Mouse (Mus musculus): ENCODE measurements around the gene Fat3. TPM values are rescaled to one million over a fixed set of nuclear protein-coding genes. Genes with fewer than 3 reads are reported as not detected.

The Fat3 gene
- total RNA-seq, 2 experiments from 2014 or later: 1.6 to 1.7 TPM

DNA sequence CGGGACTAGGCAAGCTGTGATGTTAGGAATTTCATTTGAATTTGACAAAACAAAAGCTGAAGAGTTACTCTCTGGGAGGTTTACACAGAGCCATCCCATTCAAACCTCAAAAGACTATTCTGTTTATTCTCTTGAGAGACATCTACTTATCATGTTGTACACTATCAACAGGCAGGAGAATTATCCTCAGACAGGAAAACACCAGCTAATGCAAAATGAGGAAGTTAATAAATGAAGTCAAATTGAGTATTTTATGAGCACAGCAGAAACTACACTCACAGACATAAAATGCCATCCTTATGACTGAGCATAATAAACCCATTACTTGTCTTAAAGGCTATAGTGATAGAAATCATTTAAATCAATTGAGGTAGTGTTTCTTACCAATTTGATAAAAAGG is 182.1 kb downstream of the Fat3 start:
- intact Hi-C loops (cut with DNase I; ENCODE audit: low total_unique reads): no loop called here
- DNase-seq: no peak

DNA sequence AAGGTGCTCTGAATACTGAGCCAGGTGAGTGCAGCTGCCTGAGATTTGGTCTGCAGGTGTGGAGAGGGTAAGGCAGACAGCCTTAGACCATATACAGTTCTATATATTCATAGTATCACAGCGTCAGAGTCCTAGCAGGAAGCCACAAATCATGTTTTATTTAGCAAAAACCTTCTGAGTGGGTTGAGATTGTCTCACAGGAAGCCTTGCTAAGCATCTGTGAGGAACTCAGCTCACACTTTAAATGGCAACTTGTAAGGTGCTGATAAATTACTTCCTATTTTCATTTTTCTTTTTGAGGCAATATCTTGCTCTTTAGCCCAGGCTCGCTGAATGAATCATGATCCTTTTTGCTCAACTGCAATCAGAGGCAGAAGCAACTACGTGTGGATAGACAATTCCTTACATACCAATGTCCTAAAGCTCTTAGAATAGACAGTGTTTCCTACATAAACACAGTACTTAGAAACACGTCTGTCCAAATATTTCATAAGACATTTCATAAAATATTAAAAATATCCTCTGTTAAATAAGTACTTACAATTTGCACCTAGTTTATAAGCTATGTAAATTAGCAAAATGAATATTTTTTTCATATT is 188.4 kb downstream of the Fat3 start:
- intact Hi-C loops (cut with DNase I; ENCODE audit: low total_unique reads): no loop called here
- DNase-seq: no peak

DNA sequence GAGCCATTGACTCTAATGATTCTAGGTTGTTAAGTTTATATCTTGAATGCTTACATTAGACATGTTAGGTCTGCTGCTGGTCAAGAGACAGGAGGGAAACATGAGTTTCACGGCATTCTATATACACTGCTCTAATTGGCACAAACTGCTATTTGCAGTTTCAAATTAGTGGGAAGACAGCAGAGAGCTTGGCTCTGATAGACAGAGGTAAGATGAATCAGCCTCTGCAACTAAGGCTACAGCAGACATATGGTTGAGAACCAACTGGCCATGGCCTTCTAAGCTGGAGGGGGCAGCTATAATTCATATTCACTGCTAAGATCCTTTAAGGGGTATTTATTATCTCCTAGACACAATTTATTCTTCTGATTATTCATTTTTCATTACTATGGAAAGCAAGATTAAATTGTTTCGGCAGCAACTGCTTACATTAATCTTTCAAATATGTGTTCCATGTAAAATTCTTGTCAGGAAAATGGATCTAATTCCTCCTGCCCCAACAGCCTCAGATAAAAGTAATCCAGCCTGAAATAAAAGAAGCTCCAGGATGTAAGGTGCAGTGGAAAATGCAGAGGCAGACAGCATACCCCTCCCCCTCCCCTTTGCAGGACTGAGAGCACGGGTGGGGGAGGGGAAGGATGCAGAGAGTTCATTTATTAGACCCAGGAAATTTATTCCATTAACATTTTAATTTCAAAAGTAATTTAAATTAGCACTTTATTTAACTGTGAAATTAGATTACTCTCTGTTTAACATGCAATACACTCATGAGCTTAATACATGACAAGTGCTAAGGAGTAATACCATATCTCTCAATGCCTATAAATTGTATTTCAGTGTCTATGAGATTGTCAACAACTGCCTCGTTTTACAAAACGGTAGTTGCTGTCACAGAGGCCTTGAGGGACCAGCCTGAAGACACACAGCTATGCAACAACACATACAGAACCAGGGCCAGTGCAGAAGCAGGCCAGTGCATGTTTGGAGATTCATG is 189.9 kb downstream of the Fat3 start:
- intact Hi-C loops (cut with DNase I; ENCODE audit: low total_unique reads): no loop called here
- DNase-seq: no peak

DNA sequence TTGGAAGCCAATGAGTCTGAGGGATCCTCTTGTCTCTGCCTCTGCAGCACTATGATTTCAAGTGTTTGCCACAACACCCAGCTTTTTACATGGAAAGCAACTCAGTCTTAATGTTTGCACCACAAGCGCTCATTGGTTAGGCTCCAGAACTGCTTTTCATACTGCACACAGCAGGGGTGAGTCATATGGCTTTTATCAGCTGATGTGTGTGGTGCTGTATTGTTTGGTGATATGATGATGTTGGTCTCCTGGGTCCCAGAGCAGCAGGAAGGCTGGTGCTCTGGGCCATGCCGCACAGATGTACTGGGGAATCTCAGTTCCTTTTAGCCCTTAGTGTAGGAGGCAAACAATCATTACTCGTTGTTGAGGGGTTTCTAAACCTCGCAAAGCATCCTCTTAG is 190.8 kb downstream of the Fat3 start:
- intact Hi-C loops (cut with DNase I; ENCODE audit: low total_unique reads): no loop called here
- no peak for DNase-seq

DNA sequence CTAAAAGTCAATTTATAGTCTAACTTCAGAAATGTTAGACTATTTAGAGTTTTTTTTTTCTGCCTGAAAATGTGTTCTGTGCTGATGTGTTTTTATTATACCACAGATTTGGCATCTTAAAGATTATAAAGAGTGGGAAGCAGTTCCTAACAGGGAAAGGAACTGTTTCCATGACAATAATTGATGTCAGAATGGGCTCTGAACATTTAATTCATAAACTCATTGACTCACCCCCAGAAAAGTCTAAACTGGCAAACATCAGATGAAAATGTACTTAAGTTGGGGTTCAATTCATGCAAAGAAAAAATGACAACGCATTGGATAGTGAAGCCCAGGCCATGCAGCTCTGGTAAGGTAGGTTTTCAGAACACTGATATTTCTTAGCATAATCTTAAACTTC is 193.3 kb downstream of the Fat3 start:
- DNase-seq: no peak
- intact Hi-C loops (cut with DNase I; ENCODE audit: low total_unique reads): no loop called here

DNA sequence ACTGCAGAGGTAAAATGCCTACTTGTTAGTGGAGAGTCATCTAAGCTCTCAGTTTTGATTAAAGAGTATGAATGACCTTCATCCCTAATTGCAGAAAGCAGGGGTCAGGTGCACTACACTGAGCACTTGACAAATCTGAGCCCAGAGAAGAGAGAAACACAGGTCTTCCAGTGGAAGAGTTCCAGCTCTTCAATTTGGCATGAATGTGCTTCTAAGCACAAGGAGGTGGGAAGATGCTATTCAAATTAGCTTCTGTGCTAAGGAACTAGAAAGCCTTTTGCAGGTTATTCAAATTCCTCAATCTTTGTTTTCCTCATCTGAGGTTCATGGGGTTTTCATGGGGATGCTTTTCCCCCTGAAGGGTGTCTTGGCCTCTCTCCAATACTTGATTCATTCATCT is 194.9 kb downstream of the Fat3 start:
- DNase-seq: no peak
- intact Hi-C loops (cut with DNase I; ENCODE audit: low total_unique reads): no loop called here

DNA sequence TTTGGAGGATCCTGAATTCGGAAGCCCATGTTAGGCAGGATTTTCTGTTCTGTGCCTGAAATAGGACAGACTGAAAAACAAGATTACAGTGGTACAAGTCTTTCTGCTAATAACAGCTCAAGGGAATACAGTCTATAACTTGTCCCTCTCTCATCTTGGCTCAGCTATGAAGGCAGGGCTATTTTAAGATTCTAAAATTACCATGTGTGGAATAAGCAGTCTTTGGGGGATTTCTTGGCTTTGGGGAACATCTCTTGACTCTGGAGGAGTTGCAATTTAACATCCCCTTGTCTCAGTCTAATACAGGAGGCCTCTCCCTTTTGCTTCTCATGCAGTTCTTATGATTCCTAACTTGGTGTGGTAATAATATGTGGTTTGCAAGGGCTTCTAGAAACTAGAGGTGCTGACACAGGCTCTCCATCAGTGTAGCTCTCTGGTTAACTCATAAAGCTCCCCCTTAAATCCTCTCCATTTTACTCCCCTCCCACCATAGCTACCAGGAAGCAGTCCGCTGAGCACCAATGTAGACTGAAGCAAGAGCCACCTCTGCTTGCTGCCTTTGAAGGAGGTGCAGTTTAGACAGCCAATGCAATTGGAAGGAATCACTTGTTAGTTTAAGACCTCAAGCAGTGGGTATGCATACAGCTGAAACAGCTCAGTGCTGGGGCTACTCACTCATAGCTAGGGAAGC is 195.5 kb downstream of the Fat3 start:
- intact Hi-C loops (cut with DNase I; ENCODE audit: low total_unique reads): no loop called here

DNA sequence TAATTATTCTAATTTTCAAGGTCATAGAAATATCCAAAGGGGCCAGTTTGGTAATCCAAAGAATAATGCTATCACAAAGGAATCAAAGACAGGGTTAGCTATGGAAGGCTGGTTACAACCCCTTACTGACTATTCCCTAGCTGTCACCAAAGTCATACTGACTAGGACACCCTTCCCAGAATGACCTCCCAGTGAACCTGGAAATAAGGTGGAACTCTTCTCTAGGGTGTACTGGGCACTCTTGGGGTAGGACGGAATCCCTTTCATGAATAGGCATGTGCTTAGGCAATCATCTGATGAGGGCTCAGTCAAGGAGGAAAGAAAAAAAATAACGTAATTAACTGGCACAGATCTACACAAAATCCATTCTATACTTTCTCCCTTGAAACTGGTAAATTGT is 196.1 kb downstream of the Fat3 start:
- no peak for DNase-seq
- intact Hi-C loops (cut with DNase I; ENCODE audit: low total_unique reads): no loop called here

More for the DNA sequence above, 195.5 kb downstream of the Fat3 start:
- DNase-seq: no peak

DNA sequence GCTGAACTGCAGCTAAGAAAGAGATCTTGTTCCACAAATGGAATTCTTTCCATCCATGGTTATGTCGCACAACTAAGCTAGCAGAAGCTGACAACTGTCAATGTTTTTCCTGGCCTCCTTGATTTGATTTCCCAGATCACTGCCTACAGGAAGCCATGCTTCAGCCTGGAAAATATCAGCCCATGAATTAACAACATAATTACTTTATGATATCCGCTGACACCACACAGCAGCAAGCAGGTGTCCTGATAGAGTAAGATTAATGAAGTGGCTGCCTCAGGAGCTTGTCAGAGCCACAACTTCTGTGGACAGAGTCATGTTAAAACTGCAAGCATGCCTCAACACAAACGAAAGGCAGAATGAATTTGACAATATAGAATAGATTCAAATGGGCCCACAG is 198.6 kb downstream of the Fat3 start:
- intact Hi-C loops (cut with DNase I; ENCODE audit: low total_unique reads): no loop called here
- DNase-seq: no peak

DNA sequence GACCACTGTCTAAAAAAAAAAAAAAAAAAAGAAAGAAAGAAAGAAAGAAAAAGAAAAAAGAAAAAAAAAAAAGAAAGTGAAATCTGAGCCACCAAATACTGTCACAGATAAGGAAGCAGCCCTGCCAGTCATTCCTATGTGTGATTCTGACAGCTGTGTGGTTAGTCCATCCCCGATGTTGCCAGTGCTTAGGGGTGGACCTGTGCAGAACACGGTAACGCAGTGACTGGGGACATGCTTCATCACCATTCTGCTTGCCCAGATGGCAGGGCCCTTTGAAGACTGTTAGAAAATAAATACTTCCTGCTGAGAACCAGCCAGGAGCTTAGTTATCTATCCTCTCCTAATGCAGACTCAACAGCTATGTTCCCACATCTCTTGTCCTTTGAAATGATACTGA is 203.2 kb downstream of the Fat3 start:
- intact Hi-C loops (cut with DNase I; ENCODE audit: low total_unique reads): no loop called here
- DNase-seq: no peak

DNA sequence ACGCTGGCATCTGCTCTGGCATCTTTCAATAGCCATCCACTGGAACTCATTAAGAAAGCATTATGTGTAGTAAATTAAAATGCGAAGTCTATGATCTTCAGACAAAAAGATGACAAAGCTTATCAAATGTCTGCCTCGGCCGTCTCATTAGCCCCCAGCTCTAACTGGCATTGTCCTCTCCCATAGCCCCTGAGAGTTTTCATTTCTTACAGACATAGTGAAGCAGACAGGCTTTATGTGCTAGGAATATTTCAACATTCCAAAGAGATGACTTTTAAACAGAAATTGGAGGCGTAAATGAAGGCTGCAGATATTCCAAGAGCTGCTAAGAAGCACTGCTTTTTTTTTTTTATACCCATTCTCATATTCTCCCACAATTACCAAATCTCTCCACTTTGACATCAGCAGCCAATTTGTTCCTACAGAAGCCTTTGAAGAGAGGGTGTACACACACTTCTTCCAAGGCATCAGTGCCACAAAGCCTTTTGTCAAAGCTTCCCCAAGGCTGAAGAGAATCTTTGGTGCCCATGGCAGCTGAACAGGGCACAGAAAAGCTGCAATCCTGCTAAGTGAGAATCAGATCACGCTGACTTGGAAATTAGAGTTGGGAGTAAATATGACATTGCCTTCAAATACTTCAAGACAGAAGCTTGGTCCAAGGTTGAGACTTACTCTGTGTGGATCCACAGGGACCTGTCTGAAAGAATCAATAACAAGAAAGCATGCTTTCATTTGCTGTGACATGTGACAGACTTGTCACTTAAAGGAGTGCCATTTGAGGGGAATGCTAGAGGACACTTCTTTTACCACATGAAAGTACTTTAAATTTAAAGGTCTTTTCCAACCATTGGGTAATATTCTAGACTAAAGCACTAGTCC is 206.9 kb downstream of the Fat3 start:
- DNase-seq: no peak
- intact Hi-C loops (cut with DNase I; ENCODE audit: low total_unique reads): no loop called here

DNA sequence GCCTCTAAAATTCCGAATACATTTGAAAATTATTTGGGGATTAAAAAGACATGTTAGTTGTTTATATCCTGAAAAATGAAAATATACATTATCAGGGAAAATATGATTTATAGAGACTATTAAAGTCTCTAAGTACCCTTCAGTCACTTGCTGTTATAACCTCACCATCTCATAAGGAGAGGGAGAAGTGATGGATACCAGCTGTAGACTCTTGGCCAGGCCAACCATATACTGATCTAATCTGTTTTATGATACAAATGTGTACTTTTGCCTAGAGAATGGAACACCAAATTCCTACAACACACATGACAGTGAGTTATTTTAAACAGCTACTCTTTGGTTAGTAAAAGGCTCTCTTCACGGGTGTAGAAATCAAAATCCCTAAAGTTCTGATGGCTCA is 208.6 kb downstream of the Fat3 start:
- no peak for DNase-seq
- intact Hi-C loops (cut with DNase I; ENCODE audit: low total_unique reads): no loop called here

DNA sequence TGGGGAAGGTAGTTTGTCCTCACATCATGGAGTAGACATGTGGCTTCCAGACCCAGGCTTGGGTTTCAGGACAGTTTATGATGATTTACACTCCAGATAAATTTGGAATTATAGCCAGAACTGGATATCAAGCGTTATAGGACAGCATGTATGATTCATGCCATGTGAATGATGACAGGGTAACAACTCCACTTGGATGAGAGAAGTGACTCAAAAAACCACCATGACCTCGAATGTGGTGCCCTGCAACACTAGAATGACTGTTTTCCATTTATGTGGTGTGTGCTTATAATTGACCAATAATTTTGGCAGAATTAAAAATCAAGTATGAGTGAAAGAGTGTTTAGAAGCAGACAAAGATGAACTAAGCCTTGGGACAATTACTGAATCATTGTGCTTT is 210.2 kb downstream of the Fat3 start:
- DNase-seq: no peak
- intact Hi-C loops (cut with DNase I; ENCODE audit: low total_unique reads): no loop called here

DNA sequence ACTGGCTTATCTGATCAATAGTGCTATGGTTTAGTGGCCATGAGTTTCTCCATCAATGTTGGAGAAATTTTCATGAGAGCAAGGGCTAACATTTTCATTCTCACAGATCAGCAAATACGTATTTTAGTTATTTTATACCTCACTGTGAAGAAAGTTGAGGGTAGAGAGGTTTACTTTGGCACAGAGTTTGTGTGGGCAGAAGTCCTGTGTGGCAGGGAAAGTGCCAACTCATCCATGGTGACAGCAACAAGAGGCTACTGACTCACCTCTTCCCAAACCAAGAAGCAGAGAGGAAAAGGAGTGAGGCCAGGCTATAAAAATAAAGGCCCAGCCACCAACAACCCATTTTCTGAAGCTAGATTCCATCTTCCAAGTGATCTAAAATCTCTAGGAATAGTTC is 218.1 kb downstream of the Fat3 start:
- intact Hi-C loops (cut with DNase I; ENCODE audit: low total_unique reads): no loop called here
- no peak for DNase-seq

DNA sequence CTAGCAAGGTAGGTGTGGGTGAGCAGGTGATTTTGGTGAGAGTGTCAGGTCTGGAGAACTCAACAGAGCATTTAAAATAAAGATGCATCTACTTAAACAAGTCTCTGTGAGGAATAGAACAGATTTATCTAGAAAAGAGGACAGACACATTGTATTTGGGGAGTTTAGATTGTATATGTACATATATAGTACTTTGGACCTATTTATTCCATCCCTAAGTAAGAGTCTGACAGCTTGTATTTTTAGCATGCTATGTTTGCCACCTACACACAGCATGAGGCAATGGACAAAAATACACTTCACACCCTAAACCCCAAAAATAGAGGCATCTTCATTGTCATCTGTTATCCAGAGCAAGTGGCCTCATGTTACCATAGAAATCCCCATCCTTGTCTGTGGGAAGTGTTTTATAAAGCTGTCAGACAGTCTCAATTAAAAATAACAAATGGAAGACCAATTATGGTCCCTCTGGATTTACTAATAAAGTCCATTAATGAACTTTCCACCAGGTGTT is 218.7 kb downstream of the Fat3 start:
- no peak for DNase-seq
- intact Hi-C loops (cut with DNase I; ENCODE audit: low total_unique reads): no loop called here

DNA sequence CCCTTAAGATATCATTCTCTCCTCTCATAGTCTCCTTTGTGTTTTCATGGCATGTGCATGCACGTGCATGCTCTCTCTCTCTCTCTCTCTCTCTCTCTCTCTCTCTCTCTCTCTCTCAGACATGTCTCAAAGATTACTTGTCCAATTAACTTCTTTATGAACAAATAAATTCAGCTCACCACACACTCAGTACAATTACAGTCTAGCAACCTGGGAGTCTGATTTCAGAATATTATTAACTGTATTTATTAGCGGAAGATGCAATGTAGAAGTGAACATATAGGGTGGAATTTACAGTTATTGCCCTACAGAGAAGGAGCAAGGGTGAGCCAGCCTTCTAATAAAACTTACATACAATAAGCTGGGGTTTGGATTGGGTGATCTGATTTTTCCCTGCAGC is 225.5 kb downstream of the Fat3 start:
- intact Hi-C loops (cut with DNase I; ENCODE audit: low total_unique reads): no loop called here
- DNase-seq: no peak

DNA sequence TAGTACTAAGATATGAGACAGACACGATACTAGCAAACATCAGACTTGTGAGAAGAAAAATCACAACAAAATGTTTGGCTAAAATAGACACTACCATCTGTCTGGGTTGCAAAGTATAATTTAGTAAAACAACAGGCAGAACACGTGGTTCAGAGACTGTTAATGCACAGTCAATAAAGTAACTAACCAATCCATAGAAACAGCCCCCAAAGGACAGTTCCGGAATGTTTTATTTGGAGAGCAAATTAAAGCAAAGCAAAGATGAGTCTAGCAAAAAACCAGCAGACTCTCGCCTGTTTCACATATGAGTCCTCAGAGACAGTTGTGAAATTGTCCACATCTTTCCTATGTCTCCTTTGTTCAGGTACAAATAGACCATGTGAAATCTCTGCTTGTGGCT is 227.0 kb downstream of the Fat3 start:
- no peak for DNase-seq
- intact Hi-C loops (cut with DNase I; ENCODE audit: low total_unique reads): no loop called here

DNA sequence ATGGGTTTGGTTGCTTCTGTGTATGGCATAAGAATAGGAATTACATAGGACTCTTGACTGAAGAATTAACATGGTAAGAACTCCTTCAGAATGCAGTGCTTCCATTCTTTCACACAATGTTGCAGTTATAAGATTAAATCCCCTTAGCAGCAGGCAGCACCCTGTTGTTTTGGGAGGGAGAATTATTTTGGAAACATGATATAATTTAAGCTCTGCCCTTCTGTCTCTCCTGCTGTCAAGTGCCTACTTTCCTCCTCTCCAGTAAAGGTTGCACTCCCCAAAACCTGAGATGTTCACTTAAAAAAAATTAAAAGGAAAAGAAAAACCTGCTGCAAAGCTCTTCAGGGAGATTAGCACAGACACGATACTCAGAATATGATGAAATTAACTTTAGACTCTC is 228.3 kb downstream of the Fat3 start:
- DNase-seq: no peak
- intact Hi-C loops (cut with DNase I; ENCODE audit: low total_unique reads): no loop called here

DNA sequence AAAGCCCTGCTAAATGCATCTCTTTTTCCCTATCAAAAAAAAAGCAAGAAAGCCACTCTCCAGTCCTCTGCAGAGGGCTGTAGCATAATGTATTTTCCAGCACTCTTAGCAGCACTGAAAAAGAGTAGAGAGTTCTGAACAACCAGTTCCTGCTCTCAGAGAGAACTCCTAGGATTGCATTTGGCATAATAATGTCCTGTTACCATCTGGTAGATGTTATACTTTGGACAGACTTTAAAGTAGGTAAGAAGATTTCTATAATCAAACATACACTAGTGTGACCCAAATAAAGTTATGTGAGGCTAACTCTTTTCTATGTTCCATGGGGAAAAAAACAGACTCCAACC is 230.3 kb downstream of the Fat3 start:
- DNase-seq: no peak

More for the DNA sequence above, 230.3 kb downstream of the Fat3 start:
- intact Hi-C loops (cut with DNase I; ENCODE audit: low total_unique reads): no loop called here
